Mouse (Mus musculus): ENCODE data around the gene Nploc4. TPM values are rescaled to one million over a fixed set of nuclear protein-coding genes. Genes with fewer than 3 reads are reported as not detected.
A peak's percentile ranks its signal among the peaks of the same experiment; 100 is the strongest.

The Nploc4 gene
- polyA plus RNA-seq, 1 experiment from 2014 or later = 41.3 TPM

DNA sequence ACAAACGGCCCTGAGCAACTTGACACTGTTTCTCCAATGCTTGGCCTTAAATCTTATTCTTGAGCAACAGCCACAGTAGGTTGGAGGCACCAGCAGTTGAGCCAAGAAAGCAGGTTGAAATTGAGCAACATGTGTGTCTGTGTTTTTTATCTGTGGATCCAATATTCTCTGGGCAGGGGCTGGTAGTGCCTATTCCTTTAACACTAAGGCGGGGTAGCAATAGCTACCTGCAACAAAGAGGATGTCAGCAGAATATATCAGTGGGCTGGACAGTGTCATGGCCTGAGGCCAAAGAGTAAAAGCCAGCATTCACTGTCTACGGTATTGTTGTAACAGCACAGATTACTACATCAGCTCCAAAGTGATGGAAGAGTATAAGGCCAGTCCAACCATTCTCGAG, 41.8 kb downstream of the Nploc4 start:
- peaks cover 50% of the 10 kb centered on the region for H3K36me3 ChIP-seq (ENCODE audit: control insufficient read depth, insufficient read depth, low read length)
- H3K4me2 ChIP-seq (ENCODE audit: low read length) = no peak overlapping the region
- H3K4me3 ChIP-seq (replicated peaks; ENCODE audit: low read depth, low read length) = no peak overlapping the region
- H3K9me3 ChIP-seq (ENCODE audit: control insufficient read depth, low read length) = no peaks in the 10 kb centered on the region
- H3K4me1 ChIP-seq (ENCODE audit: control insufficient read depth, insufficient read depth, low read length) = no peaks in the 10 kb centered on the region
- DNase-seq (no peak), ATAC-seq (ENCODE audit: low FRiP score, low TSS enrichment) (no peak)
- WGBS = 87% methylated on average over 4 of the region's 4 CpGs
- H3K27ac ChIP-seq (replicated peaks; ENCODE audit: low read depth, low read length) = no peak overlapping the region
- H3K27me3 ChIP-seq (ENCODE audit: control insufficient read depth, insufficient read depth, low read length) = no peaks in the 10 kb centered on the region
- H3K9ac ChIP-seq (replicated peaks; ENCODE audit: low read length) = no peak overlapping the region

DNA sequence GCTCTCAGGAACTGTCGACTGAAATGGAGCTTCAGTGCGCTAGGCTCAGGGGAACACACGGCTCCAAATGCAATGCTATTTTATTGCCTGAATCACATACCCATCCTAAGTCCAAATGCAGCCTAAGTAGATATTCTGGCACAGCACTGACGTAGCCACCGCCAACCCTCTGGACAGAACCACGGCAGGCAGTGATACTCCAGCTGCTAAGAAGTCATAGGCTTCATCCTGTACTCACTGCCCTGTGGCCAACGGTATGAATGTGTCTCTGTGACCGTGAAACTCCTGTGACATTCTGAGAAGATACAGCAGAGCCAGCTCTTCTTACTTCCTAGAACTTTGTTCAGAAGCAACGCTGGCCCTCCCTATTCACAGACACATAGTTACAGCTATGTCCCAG, 48.9 kb downstream of the Nploc4 start:
- WGBS = 96% methylated on average over 9 of the region's 9 CpGs
- ATAC-seq (ENCODE audit: low FRiP score, low TSS enrichment) (no peak), DNase-seq (no peak)
- H3K4me1 ChIP-seq (ENCODE audit: control insufficient read depth, insufficient read depth, low read length) = no peaks in the 10 kb centered on the region
- no peak overlapping the region for H3K9ac ChIP-seq (replicated peaks; ENCODE audit: low read length)
- H3K27me3 ChIP-seq (ENCODE audit: control insufficient read depth, insufficient read depth, low read length) = no peaks in the 10 kb centered on the region
- H3K36me3 ChIP-seq (ENCODE audit: control insufficient read depth, insufficient read depth, low read length) = peaks cover 65% of the 10 kb centered on the region
- no peak overlapping the region for H3K4me2 ChIP-seq (ENCODE audit: low read length)
- H3K4me3 ChIP-seq (replicated peaks; ENCODE audit: low read depth, low read length) = no peak overlapping the region
- no peak overlapping the region for H3K27ac ChIP-seq (replicated peaks; ENCODE audit: low read depth, low read length)
- no peaks in the 10 kb centered on the region for H3K9me3 ChIP-seq (ENCODE audit: control insufficient read depth, low read length)

DNA sequence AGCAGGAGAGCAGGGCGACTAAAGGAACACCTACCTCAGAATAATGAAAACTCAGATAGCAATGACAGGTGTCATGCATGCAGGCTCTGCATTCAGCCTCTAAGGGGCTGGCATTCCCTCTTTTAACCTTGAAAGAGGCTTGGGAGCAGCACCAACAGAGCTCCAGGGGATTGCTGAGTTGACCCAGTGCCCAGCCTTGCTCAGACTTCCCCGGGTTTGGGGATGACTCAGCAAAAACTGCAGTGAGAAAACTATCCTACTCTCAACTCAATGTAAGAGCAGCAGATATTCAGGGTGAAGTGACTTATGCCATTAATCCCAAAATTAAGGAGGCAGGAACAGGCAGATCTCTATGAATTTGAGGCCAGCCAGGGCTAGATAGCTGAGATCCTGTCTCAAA, 50.4 kb downstream of the Nploc4 start:
- Histone ChIP-seq H3K4me3 (replicated peaks; ENCODE audit: low read depth, low read length) (no peak overlapping the region), H3K36me3 (ENCODE audit: control insufficient read depth, insufficient read depth, low read length) (peaks cover 66% of the 10 kb centered on the region), H3K4me2 (ENCODE audit: low read length) (no peak overlapping the region), H3K27me3 (ENCODE audit: control insufficient read depth, insufficient read depth, low read length) (no peaks in the 10 kb centered on the region), H3K27ac (replicated peaks; ENCODE audit: low read depth, low read length) (no peak overlapping the region), H3K4me1 (ENCODE audit: control insufficient read depth, insufficient read depth, low read length) (no peaks in the 10 kb centered on the region), H3K9me3 (ENCODE audit: control insufficient read depth, low read length) (no peaks in the 10 kb centered on the region), H3K9ac (replicated peaks; ENCODE audit: low read length) (no peak overlapping the region)
- WGBS = 81% methylated on average over 2 of the region's 2 CpGs
- DNase-seq (no peak), ATAC-seq (ENCODE audit: low FRiP score, low TSS enrichment) (no peak)

DNA sequence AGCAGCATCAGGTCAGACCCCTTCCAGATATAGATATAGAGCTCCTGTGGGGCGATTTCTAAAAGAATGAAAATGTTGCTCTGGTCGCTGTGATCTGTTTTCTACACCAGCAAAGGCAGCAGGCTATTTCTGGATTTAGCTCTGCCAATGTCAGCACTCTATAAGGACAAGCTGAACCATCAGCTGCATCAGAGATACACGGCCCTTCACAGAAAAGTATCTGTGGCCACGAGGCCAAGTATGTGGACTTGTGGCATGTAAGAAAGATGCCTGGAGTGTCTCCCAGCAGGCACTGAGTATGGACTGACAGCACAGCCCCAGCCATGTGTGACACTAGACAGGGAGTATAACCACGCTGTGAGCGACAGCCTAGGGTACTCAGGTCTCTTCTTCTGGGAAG, 50.9 kb downstream of the Nploc4 start:
- no peaks in the 10 kb centered on the region for H3K9me3 ChIP-seq (ENCODE audit: control insufficient read depth, low read length)
- H3K4me3 ChIP-seq (replicated peaks; ENCODE audit: low read depth, low read length) = no peak overlapping the region
- DNase-seq = no peak
- H3K9ac ChIP-seq (replicated peaks; ENCODE audit: low read length) = no peak overlapping the region
- 93% methylated on average over 6 of the region's 6 CpGs for WGBS
- H3K4me1 ChIP-seq (ENCODE audit: control insufficient read depth, insufficient read depth, low read length) = no peaks in the 10 kb centered on the region
- no peak for ATAC-seq (ENCODE audit: low FRiP score, low TSS enrichment)
- H3K36me3 ChIP-seq (ENCODE audit: control insufficient read depth, insufficient read depth, low read length) = peaks cover 72% of the 10 kb centered on the region
- H3K27me3 ChIP-seq (ENCODE audit: control insufficient read depth, insufficient read depth, low read length) = no peaks in the 10 kb centered on the region
- no peak overlapping the region for H3K4me2 ChIP-seq (ENCODE audit: low read length)
- H3K27ac ChIP-seq (replicated peaks; ENCODE audit: low read depth, low read length) = no peak overlapping the region

DNA sequence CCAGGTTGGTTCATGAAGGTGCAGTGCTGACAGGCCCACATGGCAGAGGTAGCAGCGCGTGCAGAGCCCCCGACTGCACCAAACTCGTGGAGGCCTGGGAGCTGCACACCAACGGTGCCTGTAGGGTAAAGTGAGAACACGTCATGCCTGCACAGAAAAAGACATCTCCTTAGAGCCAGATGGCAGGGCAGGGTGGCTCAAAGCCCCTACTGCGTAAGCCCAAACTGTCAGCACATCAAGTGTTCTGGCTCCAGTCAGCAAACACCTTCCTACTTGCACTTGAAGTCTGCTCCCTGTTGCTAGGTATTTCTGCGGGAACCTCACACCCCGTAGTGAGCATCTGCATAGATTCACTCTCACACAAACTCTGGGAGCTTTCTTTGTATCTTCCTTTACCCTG, 55.0 kb downstream of the Nploc4 start:
- WGBS = 93% methylated on average over 9 of the region's 9 CpGs
- H3K36me3 ChIP-seq (ENCODE audit: control insufficient read depth, insufficient read depth, low read length) = peaks cover 74% of the 10 kb centered on the region
- H3K9me3 ChIP-seq (ENCODE audit: control insufficient read depth, low read length) = no peaks in the 10 kb centered on the region
- H3K4me2 ChIP-seq (ENCODE audit: low read length) = no peak overlapping the region
- ATAC-seq (ENCODE audit: low FRiP score, low TSS enrichment) = no peak
- no peak overlapping the region for H3K9ac ChIP-seq (replicated peaks; ENCODE audit: low read length)
- no peaks in the 10 kb centered on the region for H3K27me3 ChIP-seq (ENCODE audit: control insufficient read depth, insufficient read depth, low read length)
- H3K4me3 ChIP-seq (replicated peaks; ENCODE audit: low read depth, low read length) = no peak overlapping the region
- no peak overlapping the region for H3K27ac ChIP-seq (replicated peaks; ENCODE audit: low read depth, low read length)
- no peak for DNase-seq
- H3K4me1 ChIP-seq (ENCODE audit: control insufficient read depth, insufficient read depth, low read length) = peaks cover 8% of the 10 kb centered on the region

DNA sequence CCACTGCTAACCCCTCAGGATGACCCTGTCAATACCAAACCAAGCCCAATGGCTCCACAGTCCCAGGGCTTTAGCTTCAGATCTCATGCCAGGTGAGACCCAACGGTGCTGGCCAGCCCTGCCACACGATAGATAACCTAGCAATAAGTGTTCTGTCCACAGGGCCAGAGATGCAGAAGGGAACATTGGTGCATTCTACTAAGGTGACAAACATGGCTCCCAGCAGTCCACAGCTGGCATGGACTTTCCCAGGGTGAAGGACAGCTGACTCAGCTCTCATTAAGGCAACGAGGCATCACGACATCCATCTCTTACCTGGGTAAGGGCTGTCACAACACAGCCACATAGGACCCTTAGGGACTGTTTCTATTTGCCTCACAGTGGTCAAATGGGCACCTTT, 56.4 kb downstream of the Nploc4 start:
- Histone ChIP-seq H3K27ac (replicated peaks; ENCODE audit: low read depth, low read length) (no peak overlapping the region), H3K27me3 (ENCODE audit: control insufficient read depth, insufficient read depth, low read length) (no peaks in the 10 kb centered on the region), H3K9ac (replicated peaks; ENCODE audit: low read length) (no peak overlapping the region), H3K4me3 (replicated peaks; ENCODE audit: low read depth, low read length) (no peak overlapping the region), H3K4me1 (ENCODE audit: control insufficient read depth, insufficient read depth, low read length) (peaks cover 16% of the 10 kb centered on the region), H3K9me3 (ENCODE audit: control insufficient read depth, low read length) (no peaks in the 10 kb centered on the region), H3K4me2 (ENCODE audit: low read length) (no peak overlapping the region), H3K36me3 (ENCODE audit: control insufficient read depth, insufficient read depth, low read length) (peaks cover 75% of the 10 kb centered on the region)
- DNase-seq = no peak
- ATAC-seq (ENCODE audit: low FRiP score, low TSS enrichment) = no peak
- WGBS = 96% methylated on average over 4 of the region's 4 CpGs

DNA sequence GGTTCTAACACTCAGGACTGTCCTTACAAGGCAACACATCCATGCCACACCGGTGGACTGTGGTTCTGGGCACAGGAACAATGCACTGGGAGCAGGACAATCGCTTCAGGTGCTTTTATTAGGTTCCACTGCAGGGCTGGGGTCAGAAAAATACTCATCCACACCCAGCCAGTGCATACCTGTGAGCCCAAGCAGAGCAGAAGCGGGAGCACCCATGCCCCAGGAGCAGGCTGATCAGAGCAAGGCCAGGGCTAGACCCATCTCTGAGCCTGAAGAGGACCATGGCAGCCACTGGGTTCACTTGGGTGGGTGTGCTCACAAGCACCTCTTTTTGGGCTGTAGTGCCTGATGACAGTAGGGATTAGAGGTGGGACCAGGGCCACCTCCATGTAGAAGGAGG, 57.2 kb downstream of the Nploc4 start:
- H3K9me3 ChIP-seq (ENCODE audit: control insufficient read depth, low read length) = no peaks in the 10 kb centered on the region
- H3K27me3 ChIP-seq (ENCODE audit: control insufficient read depth, insufficient read depth, low read length) = no peaks in the 10 kb centered on the region
- H3K27ac ChIP-seq (replicated peaks; ENCODE audit: low read depth, low read length) = no peak overlapping the region
- no peak overlapping the region for H3K4me3 ChIP-seq (replicated peaks; ENCODE audit: low read depth, low read length)
- no peak for DNase-seq
- peaks cover 16% of the 10 kb centered on the region for H3K4me1 ChIP-seq (ENCODE audit: control insufficient read depth, insufficient read depth, low read length)
- H3K4me2 ChIP-seq (ENCODE audit: low read length) = no peak overlapping the region
- no peak overlapping the region for H3K9ac ChIP-seq (replicated peaks; ENCODE audit: low read length)
- WGBS = 95% methylated on average over 3 of the region's 3 CpGs
- peaks cover 75% of the 10 kb centered on the region for H3K36me3 ChIP-seq (ENCODE audit: control insufficient read depth, insufficient read depth, low read length)
- no peak for ATAC-seq (ENCODE audit: low FRiP score, low TSS enrichment)

DNA sequence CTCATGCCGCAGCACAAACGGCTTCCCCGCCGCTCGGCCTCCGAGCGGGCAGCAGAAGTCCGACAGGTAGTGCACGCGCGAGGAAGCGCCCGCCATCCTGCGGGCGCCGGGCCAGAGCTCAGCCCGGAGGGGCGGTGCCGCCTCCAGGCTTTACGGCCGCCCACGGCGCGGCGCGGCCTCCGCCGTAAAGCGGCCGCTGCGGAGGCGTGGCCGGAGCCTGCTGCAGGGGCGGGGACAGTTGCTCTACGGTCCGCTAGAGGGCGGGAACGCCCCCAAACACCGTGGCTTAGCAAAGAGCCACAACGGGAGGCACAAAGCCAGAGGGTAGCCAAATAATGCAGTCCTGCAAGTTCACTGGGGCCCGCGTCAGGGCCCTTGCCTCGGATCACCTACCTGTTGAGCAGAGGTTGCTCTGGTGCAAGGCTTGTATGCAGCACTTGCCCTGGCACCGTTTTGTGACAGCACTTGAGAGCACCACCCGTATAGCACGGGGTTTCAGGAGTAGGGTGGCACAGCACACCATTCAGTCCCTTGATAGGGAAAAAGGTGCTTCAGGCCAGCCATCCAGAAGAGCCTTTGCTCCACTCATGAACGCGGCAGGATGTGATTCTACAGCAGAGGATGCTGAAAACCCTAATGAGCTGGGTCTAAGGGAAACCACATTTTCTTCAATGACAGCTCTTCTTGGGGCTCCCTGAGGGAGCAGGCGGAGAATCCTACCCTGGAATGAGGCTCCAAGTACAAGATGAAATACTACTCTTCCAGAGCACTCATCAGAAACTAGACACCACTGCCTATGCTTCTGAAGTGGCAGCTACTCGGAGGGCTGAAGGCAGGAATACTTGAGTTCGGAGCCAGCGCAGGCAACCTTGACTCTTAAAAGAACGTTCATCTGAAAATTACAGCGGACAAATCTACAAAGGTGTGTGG, 58.6 kb downstream of the Nploc4 start, which contains the start of gene Faap100:
Faap100 (minus strand) TSS at position 154 of the 930 bp plus-strand sequence.
- no peaks in the 10 kb centered on the region for H3K9me3 ChIP-seq (ENCODE audit: control insufficient read depth, low read length)
- peaks cover 75% of the 10 kb centered on the region for H3K36me3 ChIP-seq (ENCODE audit: control insufficient read depth, insufficient read depth, low read length)
- no peaks in the 10 kb centered on the region for H3K27me3 ChIP-seq (ENCODE audit: control insufficient read depth, insufficient read depth, low read length)
- DNase-seq (peak; percentile 96), ATAC-seq (ENCODE audit: low FRiP score, low TSS enrichment) (peak; percentile 87)
- peak within 1 kb of the TSS; percentile 79 for H3K27ac ChIP-seq (replicated peaks; ENCODE audit: low read depth, low read length)
- H3K4me2 ChIP-seq (ENCODE audit: low read length) = peak within 1 kb of the TSS; percentile 86
- H3K4me1 ChIP-seq (ENCODE audit: control insufficient read depth, insufficient read depth, low read length) = peaks cover 16% of the 10 kb centered on the region
- H3K4me3 ChIP-seq (replicated peaks; ENCODE audit: low read depth, low read length) = peak within 1 kb of the TSS; percentile 82
- WGBS = 10% methylated on average over 53 of the region's 54 CpGs
- H3K9ac ChIP-seq (replicated peaks; ENCODE audit: low read length) = peak within 1 kb of the TSS; percentile 85
